In the genomic region with DNA sequence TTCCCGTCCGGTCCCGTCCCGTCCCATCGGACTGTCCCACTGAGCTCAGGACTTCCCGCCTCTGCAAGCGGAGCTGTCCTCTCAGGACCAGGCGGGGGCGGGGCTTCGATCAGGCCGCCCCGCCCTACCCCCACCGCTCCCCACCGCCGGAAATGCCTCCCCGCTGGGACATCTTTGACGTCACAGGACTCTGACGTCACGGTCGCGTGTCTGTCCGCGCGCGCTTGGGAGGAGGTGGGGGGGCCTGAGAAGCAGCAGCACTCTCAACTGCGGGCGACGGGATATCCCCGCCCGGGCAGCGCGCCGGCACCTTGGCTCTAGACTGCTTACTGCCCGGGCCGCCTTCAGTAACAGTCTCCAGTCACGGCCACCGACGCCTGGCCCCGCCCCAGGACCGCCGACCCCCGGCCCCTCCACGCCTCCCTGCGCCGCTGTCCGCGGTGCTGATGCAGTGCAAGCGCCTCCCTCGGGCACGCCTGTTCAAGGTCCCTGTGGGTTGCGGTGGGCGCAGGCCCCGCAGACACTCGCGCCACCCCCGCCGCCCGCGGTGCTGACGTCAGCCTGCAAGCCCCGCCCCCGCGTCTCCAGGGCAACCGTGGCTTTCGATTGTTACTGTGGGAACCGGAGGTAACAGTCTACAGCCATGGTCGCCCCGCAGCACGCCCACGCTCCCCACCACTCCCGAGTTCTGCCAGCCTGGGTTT, we compare ENCODE assay signal across 8 mouse cellular contexts. TPM values are rescaled to one million over a fixed set of nuclear protein-coding genes. Genes with fewer than 3 reads are reported as not detected.
DNase-seq lines count a peak whose midpoint lies in the region; ATAC-seq lines count a peak whose summit lies in the region.

No protein-coding gene starts in this region.

- H3K36me3 ChIP-seq in embryonic facial prominence, embryonic 14.5 days (ENCODE audit: control insufficient read depth, insufficient read depth, low read length) = peaks cover 17% of the 10 kb centered on the region
- peaks cover 19% of the 10 kb centered on the region for H3K36me3 ChIP-seq in heart, embryonic 13.5 days
- H3K36me3 ChIP-seq in liver, embryonic 12.5 days = peaks cover 16% of the 10 kb centered on the region
- H3K36me3 ChIP-seq in stomach, embryonic 15.5 days = peaks cover 5% of the 10 kb centered on the region; the same call in 1 of the 2 replicates

- peak; percentile 83 for DNase-seq in A20 (ENCODE audit: low read depth, low spot score)
- DNase-seq in adrenal gland, postnatal 25 days = peak; percentile 89
- DNase-seq in embryonic facial prominence, embryonic 14.5 days (ENCODE audit: low spot score) = peak; percentile 82
- peak; percentile 95 for DNase-seq in kidney, postnatal 10 days
- peak; percentile 99 to 100 for DNase-seq in natural killer cell, adult 2 months (ENCODE audit: low spot score in 2 of 2)

- under 1% methylated on average over 34 of the region's 71 CpGs for WGBS in embryonic facial prominence, embryonic 14.5 days
- under 1% methylated on average over 70 of the region's 71 CpGs for WGBS in heart, embryonic 13.5 days
- under 1% methylated on average over 70 of the region's 71 CpGs for WGBS in liver, embryonic 12.5 days (ENCODE audit: insufficient replicate concordance)
- WGBS in stomach, embryonic 15.5 days = under 1% methylated on average over 69 of the region's 71 CpGs

- H3K4me2 ChIP-seq in embryonic facial prominence, embryonic 14.5 days (ENCODE audit: low read depth, low read length) = peak overlapping the region; percentile 83
- peak overlapping the region; percentile 82 for H3K4me2 ChIP-seq in heart, embryonic 13.5 days
- peak overlapping the region; percentile 96 for H3K4me2 ChIP-seq in liver, embryonic 12.5 days
- peak overlapping the region; percentile 97 for H3K4me2 ChIP-seq in stomach, embryonic 15.5 days

- peak overlapping the region; percentile 47 for H3K9ac ChIP-seq in embryonic facial prominence, embryonic 14.5 days (ENCODE audit: low read depth, low read length)
- H3K9ac ChIP-seq in heart, embryonic 13.5 days = peak overlapping the region; percentile 34
- H3K9ac ChIP-seq in liver, embryonic 12.5 days = peak overlapping the region; percentile 47
- no peak overlapping the region for H3K9ac ChIP-seq in stomach, embryonic 15.5 days

- peaks cover 31% of the 10 kb centered on the region for H3K4me1 ChIP-seq in embryonic facial prominence, embryonic 14.5 days (ENCODE audit: control insufficient read depth, insufficient read depth, low read length)
- H3K4me1 ChIP-seq in heart, embryonic 13.5 days = peaks cover 63% of the 10 kb centered on the region
- peaks cover 68% of the 10 kb centered on the region for H3K4me1 ChIP-seq in liver, embryonic 12.5 days
- peaks cover 48% of the 10 kb centered on the region for H3K4me1 ChIP-seq in stomach, embryonic 15.5 days

- no peak overlapping the region for H3K27ac ChIP-seq in embryonic facial prominence, embryonic 14.5 days (replicated peaks; ENCODE audit: low read depth, low read length)
- no peak overlapping the region for H3K27ac ChIP-seq in heart, embryonic 13.5 days (replicated peaks)
- no peak overlapping the region for H3K27ac ChIP-seq in liver, embryonic 12.5 days
- H3K27ac ChIP-seq in stomach, embryonic 15.5 days = no peak overlapping the region

- H3K4me3 ChIP-seq in embryonic facial prominence, embryonic 14.5 days (ENCODE audit: low read depth, low read length) = peak overlapping the region; percentile 58
- peak overlapping the region; percentile 79 for H3K4me3 ChIP-seq in heart, embryonic 13.5 days
- peak overlapping the region; percentile 69 for H3K4me3 ChIP-seq in liver, embryonic 12.5 days
- H3K4me3 ChIP-seq in stomach, embryonic 15.5 days (replicated peaks) = peak overlapping the region; percentile 71

- ATAC-seq in embryonic facial prominence, embryonic 14.5 days (ENCODE audit: low read depth) = peak; percentile 28
- peak; percentile 64; the same call in 1 of the 2 replicates for ATAC-seq in heart, embryonic 13.5 days (ENCODE audit: extremely low read depth, insufficient number of reproducible peaks, low FRiP score, low TSS enrichment)
- peak; percentile 62 for ATAC-seq in liver, embryonic 12.5 days
- ATAC-seq in stomach, embryonic 15.5 days (ENCODE audit: insufficient read depth, low FRiP score, low read depth) = peak; percentile 34

- no peaks in the 10 kb centered on the region for H3K9me3 ChIP-seq in embryonic facial prominence, embryonic 14.5 days (ENCODE audit: control insufficient read depth, low read length)
- H3K9me3 ChIP-seq in heart, embryonic 13.5 days = no peaks in the 10 kb centered on the region
- H3K9me3 ChIP-seq in liver, embryonic 12.5 days (replicated peaks) = no peaks in the 10 kb centered on the region
- H3K9me3 ChIP-seq in stomach, embryonic 15.5 days = no peaks in the 10 kb centered on the region

- H3K27me3 ChIP-seq in embryonic facial prominence, embryonic 14.5 days (replicated peaks; ENCODE audit: control insufficient read depth, insufficient read depth, low read length) = peaks cover 55% of the 10 kb centered on the region
- peaks cover 72% of the 10 kb centered on the region for H3K27me3 ChIP-seq in heart, embryonic 13.5 days (replicated peaks)
- peaks cover 70% of the 10 kb centered on the region for H3K27me3 ChIP-seq in liver, embryonic 12.5 days (replicated peaks)
- H3K27me3 ChIP-seq in stomach, embryonic 15.5 days (replicated peaks) = peaks cover 38% of the 10 kb centered on the region

RNA-seq across cellular contexts. Expression of a gene that starts 3.9 kb away (rescaled TPM):
- 7.3 and 9.9 TPM in 2 replicates for total RNA-seq in adrenal gland, postnatal 25 days (2021)
- 13.1 and 17.8 TPM in 2 replicates for polyA plus RNA-seq in embryonic facial prominence, embryonic 14.5 days (2014; fragmentation: Nextera tagmentation; extraction: Ambion mirVana)
- polyA plus RNA-seq in heart, embryonic 13.5 days (2015; fragmentation: Nextera tagmentation; extraction: Ambion mirVana) = 9.4 and 9.5 TPM in 2 replicates
- polyA plus RNA-seq in liver, embryonic 12.5 days (2016; fragmentation: Nextera tagmentation; extraction: Ambion mirVana) = 4.6 and 5.8 TPM in 2 replicates
- polyA plus RNA-seq in stomach, embryonic 15.5 days (2015; fragmentation: Nextera tagmentation; extraction: Ambion mirVana) = 25.3 and 28.0 TPM in 2 replicates

RNA-seq across cellular contexts. Expression of a gene that starts 5.4 kb away (rescaled TPM):
- 22.4 and 23.9 TPM in 2 replicates for total RNA-seq in adrenal gland, postnatal 25 days (2021)
- 23.1 and 26.5 TPM in 2 replicates for polyA plus RNA-seq in embryonic facial prominence, embryonic 14.5 days (2014; fragmentation: Nextera tagmentation; extraction: Ambion mirVana)
- polyA plus RNA-seq in heart, embryonic 13.5 days (2015; fragmentation: Nextera tagmentation; extraction: Ambion mirVana) = 15.2 and 16.4 TPM in 2 replicates
- 17.6 and 17.9 TPM in 2 replicates for polyA plus RNA-seq in liver, embryonic 12.5 days (2016; fragmentation: Nextera tagmentation; extraction: Ambion mirVana)
- polyA plus RNA-seq in stomach, embryonic 15.5 days (2015; fragmentation: Nextera tagmentation; extraction: Ambion mirVana) = 21.0 and 22.2 TPM in 2 replicates

RNA-seq across cellular contexts. Expression of a gene that starts 17.8 kb away (rescaled TPM):
- 29.2 and 34.4 TPM in 2 replicates for total RNA-seq in adrenal gland, postnatal 25 days (2021)
- polyA plus RNA-seq in embryonic facial prominence, embryonic 14.5 days (2014; fragmentation: Nextera tagmentation; extraction: Ambion mirVana) = 22.5 and 23.8 TPM in 2 replicates
- polyA plus RNA-seq in heart, embryonic 13.5 days (2015; fragmentation: Nextera tagmentation; extraction: Ambion mirVana) = 19.3 and 21.3 TPM in 2 replicates
- 19.7 and 20.5 TPM in 2 replicates for polyA plus RNA-seq in liver, embryonic 12.5 days (2016; fragmentation: Nextera tagmentation; extraction: Ambion mirVana)
- polyA plus RNA-seq in stomach, embryonic 15.5 days (2015; fragmentation: Nextera tagmentation; extraction: Ambion mirVana) = 18.4 and 21.3 TPM in 2 replicates

RNA-seq across cellular contexts. Expression of a gene that starts 20.3 kb away (rescaled TPM):
- 37.8 and 42.2 TPM in 2 replicates for total RNA-seq in adrenal gland, postnatal 25 days (2021)
- 4.9 TPM in 2 replicates for polyA plus RNA-seq in embryonic facial prominence, embryonic 14.5 days (2014; fragmentation: Nextera tagmentation; extraction: Ambion mirVana)
- 10.2 and 12.4 TPM in 2 replicates for polyA plus RNA-seq in heart, embryonic 13.5 days (2015; fragmentation: Nextera tagmentation; extraction: Ambion mirVana)
- polyA plus RNA-seq in liver, embryonic 12.5 days (2016; fragmentation: Nextera tagmentation; extraction: Ambion mirVana) = 1.2 and 1.3 TPM in 2 replicates
- polyA plus RNA-seq in stomach, embryonic 15.5 days (2015; fragmentation: Nextera tagmentation; extraction: Ambion mirVana) = 2.2 and 2.3 TPM in 2 replicates
